Mouse (Mus musculus): ENCODE results near the gene Rhbdl1. TPM values are rescaled to one million over a fixed set of nuclear protein-coding genes. Genes with fewer than 3 reads are reported as not detected.
"Not testable (repeated sequence)": the region's sequence is repeated elsewhere in the genome, so short reads cannot be mapped to it uniquely, and the experiment has no call there.

The Rhbdl1 gene
- total RNA-seq, 2 experiments from 2014 or later, result 1.2 to 2.2 TPM

DNA sequence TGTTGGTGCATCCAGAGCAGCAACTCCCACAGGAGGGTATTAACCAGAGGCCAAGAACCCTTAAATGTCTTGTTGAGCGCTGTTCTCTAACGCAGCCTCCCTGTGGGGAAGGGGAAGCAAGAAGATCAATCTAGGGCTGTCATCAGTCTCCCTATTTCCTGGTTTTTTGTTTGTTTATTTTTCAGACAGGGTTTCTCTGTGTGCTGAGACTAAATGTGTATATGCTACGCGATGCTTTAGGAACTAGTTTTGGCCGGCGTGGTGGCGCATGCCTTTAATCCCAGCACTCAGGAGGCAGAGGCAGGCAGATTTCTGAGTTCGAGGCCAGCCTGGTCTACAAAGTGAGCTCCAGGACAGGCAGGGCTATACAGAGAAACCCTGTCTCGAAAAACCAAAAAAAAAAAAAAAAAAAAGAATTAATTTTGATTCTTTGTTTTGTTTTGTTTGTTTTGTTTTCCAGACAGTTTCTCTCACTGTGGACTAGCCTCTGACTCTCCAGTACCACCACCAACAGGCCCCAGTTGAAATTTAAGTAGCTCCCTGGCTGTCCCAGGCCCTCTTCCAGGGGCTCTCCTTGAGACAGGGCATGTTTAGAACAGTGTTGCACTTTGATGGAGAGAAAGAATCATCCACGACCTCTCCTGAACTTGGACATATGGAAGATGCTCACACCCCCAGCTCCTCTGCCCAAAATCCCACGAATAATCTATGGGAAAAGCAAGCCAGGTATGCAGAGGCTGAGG lies 36.5 kb upstream of the Rhbdl1 start:
- no peak for DNase-seq (ENCODE audit: low spot score)
- intact Hi-C loops (cut with DNase I), result no loop called here

DNA sequence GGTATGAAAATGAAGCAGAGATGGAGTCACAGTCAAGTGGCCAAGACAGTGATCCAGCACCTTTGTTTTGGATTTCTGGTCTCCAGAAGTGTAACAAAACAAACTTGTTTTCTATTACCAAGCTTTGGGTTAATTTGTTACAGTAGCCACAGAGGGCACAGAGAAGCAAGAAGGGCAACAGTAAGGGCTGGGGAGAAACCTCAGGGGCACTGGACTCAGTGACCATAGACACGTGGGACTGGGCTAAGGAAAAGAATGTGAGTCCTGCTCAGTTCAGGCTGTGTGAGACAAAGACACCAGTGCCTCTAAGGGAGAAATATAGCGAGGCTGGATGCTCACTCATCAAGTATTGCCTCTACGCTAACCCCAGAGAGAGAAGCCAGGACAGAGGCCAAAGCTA lies 35.6 kb upstream of the Rhbdl1 start:
- intact Hi-C loops (cut with DNase I), result no loop called here
- no peak for DNase-seq (ENCODE audit: low spot score)

DNA sequence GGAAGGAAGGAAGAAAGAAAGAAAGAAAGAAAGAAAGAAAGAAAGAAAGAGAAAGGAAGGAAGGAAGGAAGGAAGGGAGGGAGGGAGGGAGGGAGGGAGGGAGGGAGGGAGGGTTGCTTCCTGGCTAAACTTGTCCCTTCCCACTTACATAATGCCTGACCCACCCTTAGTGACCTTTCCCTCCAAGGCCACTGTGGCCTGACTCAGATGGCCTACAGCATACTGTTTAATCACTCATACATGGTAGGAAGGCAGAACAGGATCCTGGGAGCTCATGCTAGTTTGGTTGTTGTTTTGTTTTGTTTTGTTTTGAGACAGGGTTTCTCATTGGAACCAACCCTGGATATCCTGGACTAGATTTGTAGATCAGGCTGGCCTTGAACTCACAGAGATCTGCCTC lies 34.5 kb upstream of the Rhbdl1 start:
- intact Hi-C loops (cut with DNase I); DNase-seq (ENCODE audit: low spot score): not testable (repeated sequence)

- no peak for DNase-seq (ENCODE audit: low spot score)
- intact Hi-C loops (cut with DNase I), result loop anchor here (5.0 kb wide), 1 partner anchor 38 kb away; the partner anchor contains the start of gene Stub1
These were observed 32.9 kb upstream of the Rhbdl1 start for GRCm38 (mm10) chr17:25869954-25870353.

- intact Hi-C loops (cut with DNase I), result loop anchor here (5.0 kb wide), 1 partner anchor 37 kb away; the partner anchor contains the start of gene Stub1
- DNase-seq (ENCODE audit: low spot score), result no peak
These were observed 32.4 kb upstream of the Rhbdl1 start for GRCm38 (mm10) chr17:25869498-25869897.

DNA sequence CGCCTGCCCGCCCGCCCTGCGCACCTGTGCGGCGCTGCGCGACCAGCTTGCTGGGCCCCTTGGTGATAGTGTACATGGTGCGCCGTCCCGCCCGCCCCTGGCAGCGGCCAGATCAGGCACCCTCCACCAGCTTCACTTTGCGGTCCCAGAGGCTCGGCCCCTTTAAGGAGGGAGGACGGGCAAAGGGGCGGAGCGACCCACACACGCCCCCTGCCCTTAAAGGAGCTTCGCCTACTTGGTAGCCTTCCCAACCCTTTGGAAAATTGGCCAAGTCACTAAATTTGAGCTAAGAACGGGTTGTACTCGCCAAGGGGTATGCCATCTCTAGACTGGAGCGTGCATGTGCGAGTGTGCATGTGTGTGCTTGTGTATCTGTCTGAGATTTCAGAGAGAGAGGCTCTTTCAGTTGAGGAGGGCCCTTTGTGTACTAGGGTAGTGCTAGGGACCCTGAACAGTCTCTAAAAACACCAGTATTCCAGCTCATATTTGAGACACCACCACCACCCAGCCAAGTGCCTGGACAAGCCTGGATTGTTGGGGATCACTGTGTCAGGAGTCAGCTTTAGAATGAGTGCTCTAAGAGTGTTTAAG lies 31.6 kb upstream of the Rhbdl1 start, which contains the start of gene Mcrip2:
TSS of gene Mcrip2 (minus strand) at position 164 of the 591 bp plus-strand sequence.
- DNase-seq (ENCODE audit: low spot score), result peak; percentile 76
- intact Hi-C loops (cut with DNase I), result loop anchor here (5.0 kb wide), 1 partner anchor 36 kb away; the partner anchor contains the start of gene Stub1

GRCm38 (mm10) chr17:25867836-25868600 lies 30.9 kb upstream of the Rhbdl1 start:
- intact Hi-C loops (cut with DNase I), result loop anchor here (5.0 kb wide), 1 partner anchor 36 kb away; the partner anchor contains the start of gene Stub1

DNA sequence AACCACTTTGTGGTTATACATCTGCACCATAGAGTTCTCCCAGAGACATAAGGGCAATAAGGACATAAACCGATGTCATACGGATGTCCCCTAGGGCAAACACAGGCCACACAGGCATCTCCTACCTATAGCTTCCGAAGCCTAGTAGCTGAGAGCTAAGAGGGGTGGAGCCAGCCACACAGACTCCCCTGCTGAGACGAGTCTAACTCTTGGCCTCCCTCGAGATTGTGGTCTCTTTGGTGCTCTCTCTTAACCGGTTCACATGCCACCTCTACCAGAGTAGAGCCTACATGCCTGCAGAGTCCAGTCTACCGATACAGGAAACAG lies 30.4 kb upstream of the Rhbdl1 start:
- no peak for DNase-seq (ENCODE audit: low spot score)
- intact Hi-C loops (cut with DNase I), result loop anchor here (5.0 kb wide), 1 partner anchor 35 kb away; the partner anchor contains the start of gene Stub1

More at GRCm38 (mm10) chr17:25867836-25868600, 30.9 kb upstream of the Rhbdl1 start:
- DNase-seq (ENCODE audit: low spot score), result no peak

DNA sequence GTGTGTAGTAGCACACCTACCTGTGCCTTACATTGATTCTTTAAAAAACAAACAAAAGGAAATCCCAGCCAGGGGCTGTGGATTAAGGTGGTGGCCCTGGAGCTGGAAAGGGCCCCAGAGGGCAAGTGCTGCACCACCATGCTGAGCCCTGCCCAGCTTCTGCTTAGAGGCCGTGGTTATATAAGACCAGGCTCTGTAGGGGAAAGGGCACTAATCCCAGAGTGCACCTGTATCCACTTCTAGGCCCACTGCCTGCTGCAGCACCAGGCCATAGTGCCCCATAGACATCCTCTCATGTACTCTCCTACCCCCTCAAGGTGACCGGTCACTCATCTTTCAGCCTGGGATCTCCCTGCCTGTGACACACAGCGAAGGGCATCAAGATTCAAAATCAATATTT lies 29.1 kb upstream of the Rhbdl1 start:
- intact Hi-C loops (cut with DNase I), result loop anchor here (5.0 kb wide), 1 partner anchor 34 kb away; the partner anchor contains the start of gene Stub1
- no peak for DNase-seq (ENCODE audit: low spot score)

DNA sequence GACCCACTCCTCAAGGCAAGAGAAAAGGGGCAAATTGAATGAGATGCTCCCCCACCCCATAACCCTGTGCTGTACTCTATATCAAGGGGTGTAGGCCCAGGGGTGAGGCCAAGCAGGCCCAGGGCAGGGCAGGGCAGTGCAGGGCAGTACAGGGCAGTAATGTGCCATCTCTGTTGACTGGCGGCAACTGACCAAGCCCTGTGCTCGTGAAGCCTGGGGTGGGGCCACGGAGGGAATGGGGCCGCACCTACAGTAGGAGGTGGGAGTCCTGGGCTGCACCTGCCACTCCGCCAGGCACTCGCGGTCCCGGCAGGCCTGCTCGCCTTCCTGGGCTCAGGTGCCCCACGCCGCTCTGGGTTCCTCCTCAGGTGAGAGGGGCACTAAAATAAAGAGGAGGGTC lies 28.2 kb upstream of the Rhbdl1 start:
- no peak for DNase-seq (ENCODE audit: low spot score)
- intact Hi-C loops (cut with DNase I), result loop anchor here (5.0 kb wide), 1 partner anchor 33 kb away; the partner anchor contains the start of gene Stub1

GRCm38 (mm10) chr17:25864311-25864710 lies 27.2 kb upstream of the Rhbdl1 start:
- intact Hi-C loops (cut with DNase I), result no loop called here
- DNase-seq (ENCODE audit: low spot score), result no peak

DNA sequence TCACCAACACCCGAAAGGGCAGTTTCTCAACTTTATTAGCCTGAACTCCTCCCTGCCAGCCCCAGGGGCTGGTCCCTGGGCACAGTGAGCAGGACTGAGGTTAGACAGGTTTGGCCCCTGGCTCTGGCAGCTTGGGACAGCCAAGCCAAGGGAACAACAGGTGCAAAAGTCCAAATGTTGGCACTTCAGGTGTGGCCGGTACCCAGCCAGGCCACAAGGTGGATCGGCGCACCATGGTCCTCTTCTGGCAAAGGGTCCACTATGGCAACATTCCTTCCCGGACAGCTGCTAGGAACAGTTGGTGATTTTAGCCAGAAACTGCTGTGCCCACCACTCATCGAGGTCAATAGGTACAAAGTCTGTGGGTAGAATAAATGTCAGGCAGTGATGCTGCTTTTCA lies 26.6 kb upstream of the Rhbdl1 start:
- no peak for DNase-seq (ENCODE audit: low spot score)
- intact Hi-C loops (cut with DNase I), result no loop called here

DNA sequence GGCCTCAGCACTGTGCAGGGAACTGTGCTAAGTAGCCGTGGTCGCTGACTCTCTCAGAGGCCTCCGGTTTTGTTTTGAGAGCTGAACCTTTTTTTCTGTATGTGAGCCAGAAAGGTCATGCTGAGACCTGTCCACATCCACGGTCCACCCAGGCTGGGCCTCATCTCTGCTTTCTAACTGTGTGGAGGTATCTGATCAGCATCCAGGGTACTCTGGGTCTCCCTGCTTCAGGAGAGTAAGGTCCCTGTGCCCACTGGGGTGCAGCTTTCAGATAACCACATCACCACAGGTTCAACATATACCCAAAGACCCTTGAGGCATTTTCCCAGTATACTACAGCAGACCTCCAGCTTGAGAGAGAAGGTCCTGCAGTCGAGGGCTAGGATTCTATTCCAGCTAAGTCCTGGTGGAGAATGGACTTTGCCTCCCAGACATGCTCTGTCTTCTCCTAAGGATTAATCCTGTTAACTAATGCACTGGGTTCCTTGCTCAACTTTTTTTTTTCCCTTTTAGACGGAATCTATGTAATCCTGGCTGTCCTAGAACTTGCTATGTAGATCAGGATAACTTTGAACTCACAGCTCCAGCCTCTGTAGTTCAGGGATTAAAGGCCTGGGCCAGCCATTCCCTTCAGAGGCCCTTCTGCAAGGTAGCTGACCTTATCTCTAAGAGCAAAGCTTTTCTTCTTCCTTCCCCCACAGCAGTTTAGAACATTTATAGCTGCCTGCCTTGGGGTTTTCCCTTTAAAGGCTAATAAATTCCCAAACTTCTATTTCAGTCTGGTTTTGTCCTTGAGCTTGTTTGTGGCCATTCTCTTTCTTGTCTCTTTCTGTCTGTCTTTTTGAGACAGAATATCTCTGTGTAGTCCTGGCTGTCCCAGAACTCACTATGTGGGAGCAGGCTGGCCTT lies 24.9 kb upstream of the Rhbdl1 start:
- intact Hi-C loops (cut with DNase I), result no loop called here
- DNase-seq (ENCODE audit: low spot score), result no peak

DNA sequence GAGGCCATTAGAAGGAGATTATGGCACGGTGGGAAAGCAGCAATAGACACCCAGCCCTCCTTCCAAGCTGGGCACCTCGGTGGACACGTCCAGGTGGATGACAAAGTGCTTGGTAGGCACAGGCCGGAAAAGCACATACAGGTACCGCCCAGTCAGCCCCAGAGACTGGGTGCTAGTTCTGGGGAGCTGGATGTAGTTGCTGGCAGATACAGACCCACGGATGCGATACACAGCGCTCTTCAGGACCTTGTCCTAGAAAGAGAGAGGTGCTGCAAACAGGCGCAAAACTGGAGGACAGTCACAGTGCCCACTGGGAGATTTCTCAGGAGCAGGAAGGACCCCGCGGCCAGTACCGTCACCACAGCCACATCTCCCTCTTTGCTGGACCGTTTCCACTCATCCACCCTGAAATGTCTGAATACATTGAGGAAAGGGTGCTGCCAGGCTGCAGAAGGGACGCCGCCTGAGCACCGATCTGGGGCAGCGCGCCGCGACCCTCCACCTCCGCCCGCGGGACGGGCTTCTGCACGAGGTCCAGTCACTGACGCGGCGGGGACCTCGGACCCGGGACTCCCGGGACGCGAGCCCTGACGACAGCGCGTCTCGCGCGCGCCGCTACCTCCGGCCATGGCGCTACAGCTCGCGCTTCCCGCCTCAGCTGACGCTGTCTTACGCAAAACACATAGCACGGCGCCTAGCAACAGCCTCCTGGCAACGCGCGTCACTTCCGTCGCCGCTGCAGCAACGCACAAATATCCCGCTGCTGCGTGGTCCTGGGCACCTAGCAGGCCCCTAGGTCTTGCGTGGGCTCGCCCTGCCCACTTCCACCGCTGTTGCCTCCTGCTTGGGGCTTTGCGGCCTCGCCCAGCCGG lies 24.0 kb upstream of the Rhbdl1 start, which contains the start of gene Wdr90:
TSS of gene Wdr90 (minus strand) at position 670 of the 872 bp plus-strand sequence.
- intact Hi-C loops (cut with DNase I), result no loop called here
- DNase-seq (ENCODE audit: low spot score), result peak; percentile 85

GRCm38 (mm10) chr17:25860229-25860628 lies 23.1 kb upstream of the Rhbdl1 start:
- intact Hi-C loops (cut with DNase I), result no loop called here
- DNase-seq (ENCODE audit: low spot score), result no peak

GRCm38 (mm10) chr17:25844396-25844901 lies 7.4 kb upstream of the Rhbdl1 start, which contains the start of gene Rhot2:
Gene Rhot2 (minus strand): TSS chr17:25844851.
- DNase-seq (ENCODE audit: low spot score), result peak; percentile 89
- intact Hi-C loops (cut with DNase I), result loop anchor here (1.0 kb wide), 1 partner anchor 15 kb away; no protein-coding TSS in a partner anchor

DNA sequence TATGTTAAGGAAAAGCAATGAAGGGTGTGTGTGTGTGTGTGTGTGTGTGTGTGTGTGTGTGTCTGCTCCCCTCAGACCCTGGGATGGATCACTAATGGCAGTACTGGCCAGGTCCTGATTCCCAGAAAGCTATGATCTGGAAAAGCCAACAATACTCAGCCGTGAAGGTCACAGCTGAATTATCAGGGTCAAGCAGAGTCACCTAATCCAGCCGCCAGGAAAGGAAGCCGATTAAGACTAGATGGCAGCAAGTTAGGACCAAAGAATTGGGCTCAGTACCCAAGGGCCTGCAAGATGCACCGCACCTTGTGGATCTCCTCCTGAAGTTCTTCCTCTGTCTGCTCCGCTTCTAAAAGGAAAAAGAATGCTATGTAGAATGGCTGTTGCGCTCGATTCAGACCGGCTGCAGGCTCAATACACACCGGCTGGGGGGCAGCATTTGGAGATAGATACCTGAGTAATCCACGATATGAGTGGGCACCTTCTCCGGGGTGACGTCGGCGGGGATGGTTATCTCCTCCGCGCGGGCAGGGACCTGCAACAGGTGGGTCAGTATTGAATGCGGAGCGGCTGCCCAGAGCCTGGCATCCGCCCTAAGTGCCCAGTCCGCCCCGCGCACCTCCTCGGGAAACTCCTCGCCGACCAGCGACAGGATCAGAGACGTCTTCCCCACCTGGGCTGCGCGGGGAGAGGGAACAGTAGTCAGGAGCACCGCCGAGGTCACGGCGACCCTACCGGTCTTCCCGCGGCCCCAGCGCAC lies 6.7 kb upstream of the Rhbdl1 start:
- DNase-seq (ENCODE audit: low spot score), result no peak
- intact Hi-C loops (cut with DNase I), result loop anchor here (1.0 kb wide), 1 partner anchor 15 kb away; no protein-coding TSS in a partner anchor
